Mouse (Mus musculus): ENCODE results near the gene Zpbp. TPM values are rescaled to one million over a fixed set of nuclear protein-coding genes. Genes with fewer than 3 reads are reported as not detected.

Zpbp gene
- polyA plus RNA-seq, 1 experiment from 2014 or later = 0.86 TPM

DNA sequence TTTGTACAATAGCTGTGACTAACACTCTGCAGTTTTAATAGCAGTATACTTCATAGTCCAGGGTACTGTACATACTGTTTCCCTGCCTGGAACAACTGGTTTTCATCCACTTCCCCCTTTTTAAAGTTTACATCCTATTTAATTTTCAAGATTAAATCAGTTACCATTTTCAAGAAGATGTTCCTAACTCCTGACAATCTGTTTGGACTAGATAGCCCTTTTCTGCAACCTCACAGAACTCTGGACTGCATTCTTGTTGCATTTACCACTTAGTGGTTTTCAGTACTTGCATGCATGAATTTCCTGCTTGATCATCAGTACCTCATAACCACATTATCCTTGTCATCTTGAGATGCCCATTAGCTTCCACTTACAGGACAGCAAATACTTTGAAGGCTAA, 6.7 kb upstream of the Zpbp start:
- Histone ChIP-seq H3K9me3 (ENCODE audit: control insufficient read depth, low read length) (no peaks in the 10 kb centered on the region), H3K4me3 (ENCODE audit: control insufficient read depth in 1 of 2, insufficient read depth in 1 of 2, low read depth in 1 of 2, low read length in 2 of 2) (no peak overlapping the region), H3K4me1 (ENCODE audit: control insufficient read depth in 2 of 2, insufficient read depth in 2 of 2, low read length in 2 of 2) (no peaks in the 10 kb centered on the region), H3K36me3 (ENCODE audit: control insufficient read depth, insufficient read depth, low read length) (no peaks in the 10 kb centered on the region), H3K27ac (replicated peaks in 1 of 2; ENCODE audit: control insufficient read depth in 1 of 2, insufficient read depth in 1 of 2, low read depth in 2 of 2, low read length in 2 of 2) (no peak overlapping the region), H3K9ac (ENCODE audit: low read length) (no peak overlapping the region), H3K27me3 (ENCODE audit: control insufficient read depth, insufficient read depth, low read length) (no peaks in the 10 kb centered on the region; the same call in none of the 2 replicates), H3K4me2 (ENCODE audit: low read length) (no peak overlapping the region)
- no peak for ATAC-seq (ENCODE audit: insufficient number of reproducible peaks, insufficient read depth, low FRiP score, low read depth)

DNA sequence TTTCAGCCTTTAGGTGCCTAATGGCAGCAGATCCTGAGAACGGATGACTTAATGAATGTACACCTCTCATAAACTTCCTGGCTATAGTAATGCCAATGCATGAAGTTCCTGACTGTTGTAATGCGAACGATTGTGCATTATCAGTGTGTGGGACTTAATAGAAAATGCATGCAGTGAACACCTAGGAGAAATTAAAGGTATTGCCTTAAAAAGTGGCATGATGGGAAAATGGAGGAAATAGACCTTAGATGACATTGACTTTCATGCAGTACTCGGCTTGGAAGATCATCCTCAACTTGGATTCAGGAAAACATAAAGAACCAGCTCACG, 318 bp upstream of the Zpbp start:
- Histone ChIP-seq H3K4me2 (ENCODE audit: low read length) (peak overlapping the region; percentile 89), H3K4me1 (ENCODE audit: control insufficient read depth in 2 of 2, insufficient read depth in 2 of 2, low read length in 2 of 2) (no peaks in the 10 kb centered on the region), H3K9me3 (ENCODE audit: control insufficient read depth, low read length) (no peaks in the 10 kb centered on the region), H3K27ac (replicated peaks in 1 of 2; ENCODE audit: control insufficient read depth in 1 of 2, insufficient read depth in 1 of 2, low read depth in 2 of 2, low read length in 2 of 2) (peak overlapping the region in 1 of 2 experiments; percentile 61; a peak in 1 of 4 replicates), H3K27me3 (ENCODE audit: control insufficient read depth, insufficient read depth, low read length) (no peaks in the 10 kb centered on the region; the same call in none of the 2 replicates), H3K9ac (ENCODE audit: low read length) (peak overlapping the region; percentile 73), H3K4me3 (ENCODE audit: control insufficient read depth in 1 of 2, insufficient read depth in 1 of 2, low read depth in 1 of 2, low read length in 2 of 2) (peak overlapping the region; percentile 63 to 71), H3K36me3 (ENCODE audit: control insufficient read depth, insufficient read depth, low read length) (no peaks in the 10 kb centered on the region)
- 84% methylated on average over 5 of the region's 5 CpGs for WGBS
- ATAC-seq (ENCODE audit: insufficient number of reproducible peaks, insufficient read depth, low FRiP score, low read depth) = no peak

DNA sequence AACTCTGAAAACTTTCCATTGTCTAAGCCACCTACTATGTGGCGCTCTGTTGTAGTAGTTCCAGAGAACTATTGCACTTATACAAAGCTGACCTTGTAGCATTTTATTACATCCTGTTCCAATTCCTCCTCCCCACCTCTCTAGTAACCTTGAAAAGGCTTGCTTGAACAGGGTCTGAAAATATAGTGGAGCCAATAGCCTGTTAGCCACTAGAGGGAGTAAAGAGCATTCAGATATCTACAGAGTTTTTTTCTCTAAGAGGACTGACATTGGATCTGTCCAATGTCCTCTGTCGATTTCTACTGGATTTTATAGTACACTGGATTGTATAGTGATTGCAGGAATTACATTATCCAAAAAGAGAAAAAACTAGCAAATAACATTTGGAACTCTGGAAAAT, 7.2 kb downstream of the Zpbp start:
- Histone ChIP-seq H3K27me3 (ENCODE audit: control insufficient read depth, insufficient read depth, low read length) (no peaks in the 10 kb centered on the region), H3K9me3 (ENCODE audit: control insufficient read depth, low read length) (no peaks in the 10 kb centered on the region), H3K9ac (ENCODE audit: low read length) (no peak overlapping the region), H3K36me3 (ENCODE audit: control insufficient read depth, insufficient read depth, low read length) (no peaks in the 10 kb centered on the region), H3K4me2 (ENCODE audit: low read length) (no peak overlapping the region), H3K27ac (replicated peaks in 1 of 2; ENCODE audit: control insufficient read depth in 1 of 2, insufficient read depth in 1 of 2, low read depth in 2 of 2, low read length in 2 of 2) (no peak overlapping the region), H3K4me3 (ENCODE audit: control insufficient read depth in 1 of 2, insufficient read depth in 1 of 2, low read depth in 1 of 2, low read length in 2 of 2) (no peak overlapping the region), H3K4me1 (ENCODE audit: control insufficient read depth in 2 of 2, insufficient read depth in 2 of 2, low read length in 2 of 2) (no peaks in the 10 kb centered on the region)
- no peak for ATAC-seq (ENCODE audit: insufficient number of reproducible peaks, insufficient read depth, low FRiP score, low read depth)
- WGBS = 21% methylated on average over 2 of the region's 2 CpGs

- 77% methylated on average over 2 of the region's 2 CpGs for WGBS
- Histone ChIP-seq H3K4me2 (ENCODE audit: low read length) (no peak overlapping the region), H3K27me3 (ENCODE audit: control insufficient read depth, insufficient read depth, low read length) (no peaks in the 10 kb centered on the region), H3K9me3 (ENCODE audit: control insufficient read depth, low read length) (no peaks in the 10 kb centered on the region), H3K27ac (replicated peaks in 1 of 2; ENCODE audit: control insufficient read depth in 1 of 2, insufficient read depth in 1 of 2, low read depth in 2 of 2, low read length in 2 of 2) (no peak overlapping the region), H3K9ac (ENCODE audit: low read length) (no peak overlapping the region), H3K36me3 (ENCODE audit: control insufficient read depth, insufficient read depth, low read length) (no peaks in the 10 kb centered on the region), H3K4me1 (ENCODE audit: control insufficient read depth in 2 of 2, insufficient read depth in 2 of 2, low read length in 2 of 2) (no peaks in the 10 kb centered on the region), H3K4me3 (ENCODE audit: control insufficient read depth in 1 of 2, insufficient read depth in 1 of 2, low read depth in 1 of 2, low read length in 2 of 2) (no peak overlapping the region)
- no peak for ATAC-seq (ENCODE audit: insufficient number of reproducible peaks, insufficient read depth, low FRiP score, low read depth)
These were observed 44.9 kb downstream of the Zpbp start for GRCm38 (mm10) chr11:11417356-11417755.

DNA sequence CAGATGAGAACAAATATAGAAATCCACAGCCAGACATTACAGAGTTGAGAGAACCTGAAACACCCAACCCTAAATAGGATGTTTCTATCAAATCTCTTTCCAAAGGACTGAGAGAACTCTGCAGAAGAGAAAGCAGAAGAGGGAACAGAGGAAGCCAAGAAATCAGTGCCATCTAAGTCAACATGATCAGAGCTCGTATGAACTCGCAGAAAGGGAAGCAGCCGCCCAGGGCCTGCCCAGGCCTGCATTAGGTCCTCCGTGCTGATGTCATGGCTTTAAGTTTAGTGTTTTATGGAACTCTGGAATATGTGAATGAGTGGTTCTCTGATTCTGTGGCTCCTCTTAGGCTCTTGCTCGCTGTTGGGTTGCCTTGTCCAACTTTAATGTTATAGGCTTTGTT, 48.0 kb downstream of the Zpbp start:
- 79% methylated on average over 5 of the region's 5 CpGs for WGBS
- Histone ChIP-seq H3K4me1 (ENCODE audit: control insufficient read depth in 2 of 2, insufficient read depth in 2 of 2, low read length in 2 of 2) (no peaks in the 10 kb centered on the region), H3K9ac (ENCODE audit: low read length) (no peak overlapping the region), H3K27me3 (ENCODE audit: control insufficient read depth, insufficient read depth, low read length) (no peaks in the 10 kb centered on the region), H3K36me3 (ENCODE audit: control insufficient read depth, insufficient read depth, low read length) (no peaks in the 10 kb centered on the region), H3K27ac (replicated peaks in 1 of 2; ENCODE audit: control insufficient read depth in 1 of 2, insufficient read depth in 1 of 2, low read depth in 2 of 2, low read length in 2 of 2) (no peak overlapping the region), H3K9me3 (ENCODE audit: control insufficient read depth, low read length) (no peaks in the 10 kb centered on the region), H3K4me2 (ENCODE audit: low read length) (no peak overlapping the region), H3K4me3 (ENCODE audit: control insufficient read depth in 1 of 2, insufficient read depth in 1 of 2, low read depth in 1 of 2, low read length in 2 of 2) (no peak overlapping the region)
- ATAC-seq (ENCODE audit: insufficient number of reproducible peaks, insufficient read depth, low FRiP score, low read depth) = no peak

DNA sequence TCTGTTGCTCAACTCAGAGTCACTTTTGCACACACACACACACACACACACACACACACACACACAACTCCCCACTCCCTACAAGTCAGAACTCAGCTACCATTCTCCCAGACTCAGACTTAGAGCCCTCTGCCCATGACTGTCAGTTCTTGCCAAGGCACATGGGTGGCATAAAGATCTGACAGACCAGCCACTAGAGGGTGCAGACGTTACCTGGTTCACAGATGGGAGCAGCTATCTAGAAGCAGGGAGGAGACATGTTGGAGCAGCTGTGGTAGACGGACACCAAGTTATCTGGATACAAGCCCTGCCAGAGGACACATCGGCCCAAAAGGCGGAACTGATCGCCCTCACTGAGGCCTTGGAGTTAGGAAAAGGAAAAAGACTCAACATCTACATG, 67.5 kb downstream of the Zpbp start:
- no peak overlapping the region for H3K27ac ChIP-seq (replicated peaks in 1 of 2; ENCODE audit: control insufficient read depth in 1 of 2, insufficient read depth in 1 of 2, low read depth in 2 of 2, low read length in 2 of 2)
- no peak overlapping the region for H3K4me3 ChIP-seq (ENCODE audit: control insufficient read depth in 1 of 2, insufficient read depth in 1 of 2, low read depth in 1 of 2, low read length in 2 of 2)
- no peak for ATAC-seq (ENCODE audit: insufficient number of reproducible peaks, insufficient read depth, low FRiP score, low read depth)
- H3K27me3 ChIP-seq (ENCODE audit: control insufficient read depth, insufficient read depth, low read length) = no peaks in the 10 kb centered on the region
- no peak overlapping the region for H3K4me2 ChIP-seq (ENCODE audit: low read length)
- no peaks in the 10 kb centered on the region for H3K4me1 ChIP-seq (ENCODE audit: control insufficient read depth in 2 of 2, insufficient read depth in 2 of 2, low read length in 2 of 2)
- 81% methylated on average over 5 of the region's 5 CpGs for WGBS
- no peak overlapping the region for H3K9ac ChIP-seq (ENCODE audit: low read length)
- H3K9me3 ChIP-seq (ENCODE audit: control insufficient read depth, low read length) = 0 out of 2 replicates have a peak, but pooled peaks cover 6% of the 10 kb centered on the region
- H3K36me3 ChIP-seq (ENCODE audit: control insufficient read depth, insufficient read depth, low read length) = no peaks in the 10 kb centered on the region

GRCm38 (mm10) chr11:11393164-11393563, 69.0 kb downstream of the Zpbp start:
- 82% methylated on average over 10 of the region's 10 CpGs for WGBS
- Histone ChIP-seq H3K27ac (replicated peaks in 1 of 2; ENCODE audit: control insufficient read depth in 1 of 2, insufficient read depth in 1 of 2, low read depth in 2 of 2, low read length in 2 of 2) (no peak overlapping the region), H3K9me3 (ENCODE audit: control insufficient read depth, low read length) (0 out of 2 replicates have a peak, but pooled peaks cover 6% of the 10 kb centered on the region), H3K27me3 (ENCODE audit: control insufficient read depth, insufficient read depth, low read length) (no peaks in the 10 kb centered on the region), H3K4me2 (ENCODE audit: low read length) (no peak overlapping the region), H3K4me1 (ENCODE audit: control insufficient read depth in 2 of 2, insufficient read depth in 2 of 2, low read length in 2 of 2) (no peaks in the 10 kb centered on the region), H3K9ac (ENCODE audit: low read length) (no peak overlapping the region), H3K36me3 (ENCODE audit: control insufficient read depth, insufficient read depth, low read length) (no peaks in the 10 kb centered on the region), H3K4me3 (ENCODE audit: control insufficient read depth in 1 of 2, insufficient read depth in 1 of 2, low read depth in 1 of 2, low read length in 2 of 2) (no peak overlapping the region)
- ATAC-seq (ENCODE audit: insufficient number of reproducible peaks, insufficient read depth, low FRiP score, low read depth) = no peak

DNA sequence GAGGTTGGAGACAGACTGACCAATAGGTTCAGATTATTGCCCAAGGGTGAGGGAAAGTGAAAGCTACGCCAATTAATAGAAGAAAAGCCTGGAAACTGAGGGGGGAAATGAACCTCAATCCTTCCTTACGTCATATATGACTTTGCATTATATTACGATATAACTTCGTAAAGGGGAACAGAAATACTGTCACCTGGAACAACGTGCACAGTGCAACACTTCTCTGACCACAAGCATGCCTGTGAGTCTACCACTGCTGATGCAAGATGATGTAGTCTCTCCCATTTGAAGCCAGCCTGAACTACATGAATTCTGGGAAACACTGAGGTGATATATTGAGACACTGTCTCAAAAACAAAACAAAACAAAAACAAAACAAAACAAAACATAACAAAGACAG, 90.9 kb downstream of the Zpbp start:
- Histone ChIP-seq H3K4me1 (ENCODE audit: control insufficient read depth in 2 of 2, insufficient read depth in 2 of 2, low read length in 2 of 2) (no peaks in the 10 kb centered on the region), H3K27me3 (ENCODE audit: control insufficient read depth, insufficient read depth, low read length) (no peaks in the 10 kb centered on the region), H3K4me3 (ENCODE audit: control insufficient read depth in 1 of 2, insufficient read depth in 1 of 2, low read depth in 1 of 2, low read length in 2 of 2) (no peak overlapping the region), H3K36me3 (ENCODE audit: control insufficient read depth, insufficient read depth, low read length) (no peaks in the 10 kb centered on the region), H3K27ac (replicated peaks in 1 of 2; ENCODE audit: control insufficient read depth in 1 of 2, insufficient read depth in 1 of 2, low read depth in 2 of 2, low read length in 2 of 2) (no peak overlapping the region), H3K9me3 (ENCODE audit: control insufficient read depth, low read length) (no peaks in the 10 kb centered on the region), H3K4me2 (ENCODE audit: low read length) (no peak overlapping the region), H3K9ac (ENCODE audit: low read length) (no peak overlapping the region)
- WGBS = 82% methylated on average over 5 of the region's 5 CpGs
- no peak for ATAC-seq (ENCODE audit: insufficient number of reproducible peaks, insufficient read depth, low FRiP score, low read depth)

All from heart, embryonic 14.5 days (tissue).